Mouse (Mus musculus) liver, embryonic 14.5 days (tissue): ENCODE results near the gene Pbx1.

Experiments
- CTCF ChIP-seq: IDR thresholded peaks from 2 replicates; pipeline ENCODE4 v1.5.1; 2016; ENCODE audit warnings: antibody characterized with exemption, low read depth, control low read depth
- EP300 ChIP-seq: IDR thresholded peaks from 2 replicates; pipeline ENCODE4 v1.6.1; 2016; ENCODE audit warnings: antibody characterized with exemption, low read depth

- TF ChIP-seq CTCF (no peak), EP300 (no peak)
Observed at GRCm38 (mm10) chr1:168169791-168170190, 262.3 kb downstream of the Pbx1 start.
